Mouse (Mus musculus) adipocyte (in vitro differentiated cells): ENCODE measurements around the gene Loxl4.
A peak's percentile ranks its signal among the peaks of the same experiment; 100 is the strongest.

Experiments
- DNase-seq: peaks from one replicate; pipeline ENCODE4 v3.0.0-alpha.2; 2016; ENCODE audit warnings: low spot score

The Loxl4 gene

DNA sequence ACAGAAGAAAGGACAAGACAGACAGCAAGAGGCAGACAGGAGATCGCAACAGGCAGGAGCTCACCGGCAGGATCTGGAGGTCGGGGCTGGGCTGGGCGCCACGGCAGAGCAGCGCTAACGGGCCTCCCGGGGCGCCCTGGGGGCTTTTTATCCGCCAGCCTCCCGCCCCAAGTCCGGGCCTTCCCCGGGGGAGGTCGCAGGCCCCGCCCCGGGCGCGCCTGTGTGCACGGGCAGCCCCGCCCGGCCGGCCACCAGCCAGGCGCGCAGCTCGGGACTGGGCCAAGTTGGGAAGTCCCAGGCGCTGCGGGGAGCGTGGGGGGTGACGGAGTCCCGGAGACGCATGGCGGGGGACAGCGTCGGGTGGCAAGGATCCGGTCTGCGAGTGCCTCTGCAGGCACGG, at the start of gene Loxl4:
Gene Loxl4 (minus strand): TSS at position 160 of the 400 bp plus-strand sequence.
- DNase-seq, result no peak

DNA sequence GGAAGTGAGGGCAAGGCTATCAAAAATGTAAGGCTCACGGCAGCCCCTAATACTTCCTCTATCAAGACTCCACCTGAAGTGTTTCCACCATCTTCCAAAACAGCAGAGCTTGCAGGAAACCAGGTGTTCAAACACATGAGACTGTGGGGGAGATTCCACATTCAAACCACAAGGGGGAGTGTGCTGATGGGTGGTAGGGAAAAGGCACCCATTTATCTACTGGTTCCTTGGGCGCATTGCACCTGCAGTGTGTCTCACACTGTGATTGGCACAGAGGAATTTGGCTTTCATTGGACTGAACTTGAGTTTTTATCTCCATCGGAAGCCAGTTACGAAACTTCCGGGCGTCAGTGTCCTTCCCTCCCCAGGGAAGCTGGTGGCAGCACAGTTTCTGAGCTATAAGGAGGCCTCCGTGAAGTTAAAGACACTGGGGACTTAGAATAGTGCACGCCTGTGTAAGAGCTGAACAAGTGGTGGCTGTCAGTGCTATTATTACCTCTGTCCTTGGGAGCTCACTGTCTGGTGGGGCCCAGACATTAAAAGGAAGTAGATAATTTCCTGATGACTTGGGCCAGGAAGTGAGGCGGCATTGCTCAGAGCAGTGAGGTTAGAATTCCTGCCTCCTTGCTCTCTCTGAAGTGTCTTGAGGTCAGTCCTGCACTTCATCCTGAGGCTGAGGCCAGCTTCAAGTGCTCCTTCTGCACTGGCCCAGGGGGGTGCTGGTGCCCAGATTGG, 49.0 kb upstream of the Loxl4 start:
- DNase-seq, result no peak

DNA sequence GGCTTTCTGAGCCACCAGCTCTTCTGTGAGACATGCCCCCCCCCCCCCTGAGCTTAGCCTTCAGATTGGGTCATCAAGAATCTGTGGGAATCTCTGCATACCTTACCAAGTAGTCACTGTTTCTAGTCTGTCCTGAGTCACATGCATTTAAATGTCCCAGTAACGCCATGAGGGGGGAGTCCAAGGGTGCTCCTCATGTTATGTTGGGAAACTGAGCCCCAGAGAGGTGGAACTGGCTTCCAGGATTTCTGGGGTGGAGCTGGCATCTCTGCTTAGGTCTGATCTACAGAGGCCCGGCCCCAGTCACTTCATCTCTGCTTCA, 47.6 kb upstream of the Loxl4 start:
- DNase-seq, result no peak

DNA sequence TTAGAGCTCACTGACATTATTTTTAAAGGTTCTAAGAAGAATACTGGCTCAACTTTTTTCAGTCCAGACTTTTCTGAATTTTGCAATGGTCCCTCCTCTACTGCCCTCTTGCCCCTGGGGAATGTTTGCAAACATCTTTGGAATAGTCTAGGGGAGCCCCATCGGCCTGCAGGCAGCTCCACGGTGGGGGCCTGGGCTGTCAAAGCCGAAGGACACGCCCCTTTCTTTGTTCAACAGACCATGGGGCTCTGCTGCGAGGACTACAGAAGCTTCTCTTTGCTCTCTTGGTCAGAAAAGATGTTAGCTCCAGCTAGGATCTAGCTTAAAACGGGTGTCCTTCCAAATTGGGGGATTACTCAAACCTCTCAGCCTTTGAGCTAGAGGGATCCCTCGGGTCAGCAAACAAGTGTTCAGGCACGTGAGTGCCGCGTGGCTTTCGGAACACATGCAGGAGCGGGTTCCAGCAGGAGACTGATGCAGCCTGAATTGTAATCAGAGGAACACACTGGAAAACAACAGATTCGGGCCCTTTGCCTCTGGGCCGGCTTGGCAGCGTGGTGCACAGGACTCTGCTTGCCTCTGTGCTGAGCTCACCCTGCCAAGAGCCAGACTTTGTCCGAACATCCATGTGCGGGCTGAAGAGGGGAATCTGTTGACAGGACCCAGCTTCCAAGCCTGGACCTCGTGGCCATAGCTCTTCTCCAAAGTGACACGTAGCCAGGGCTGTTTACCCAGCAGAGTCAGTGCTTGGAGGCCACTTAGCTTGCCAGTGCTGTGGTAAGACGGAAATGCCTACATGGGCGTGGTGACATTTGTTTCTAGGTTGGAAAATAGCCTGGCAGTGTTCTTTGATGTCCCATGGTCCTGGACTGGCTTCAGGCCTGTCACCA, 47.0 kb upstream of the Loxl4 start:
- peak; percentile 33 for DNase-seq

DNA sequence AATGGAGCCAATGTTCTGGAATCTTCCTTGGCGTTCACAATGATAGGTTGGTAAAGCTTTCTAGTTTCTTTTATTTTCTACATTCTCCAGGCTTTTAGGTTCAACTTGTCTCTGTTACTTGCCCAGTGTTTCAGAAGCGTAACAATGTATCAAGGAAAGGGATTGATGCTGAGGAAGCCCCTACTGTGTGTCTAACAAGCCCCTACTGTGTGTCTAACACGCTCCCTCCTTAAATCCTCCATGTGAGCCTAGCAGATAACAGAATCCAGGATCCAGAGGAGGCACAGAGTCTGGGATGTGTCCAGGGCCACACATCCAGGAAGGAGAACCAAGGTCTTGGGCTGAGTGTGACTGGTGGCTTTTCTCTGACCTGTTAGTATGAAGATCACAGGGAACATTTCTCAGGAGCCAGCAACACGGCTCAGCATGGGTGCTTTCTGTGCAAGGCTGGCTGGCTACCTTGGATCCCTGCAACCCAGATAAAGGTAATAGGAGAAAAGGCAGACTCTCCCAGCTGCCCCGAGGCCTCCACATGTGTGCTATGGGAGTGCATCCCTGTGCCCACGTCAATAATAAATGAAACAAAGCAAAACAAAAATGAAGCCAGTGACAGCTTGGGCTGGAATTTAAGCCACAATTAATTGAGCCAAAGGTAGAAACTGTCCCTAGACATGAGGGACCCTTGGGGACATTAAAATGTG, 46.0 kb upstream of the Loxl4 start:
- no peak for DNase-seq

DNA sequence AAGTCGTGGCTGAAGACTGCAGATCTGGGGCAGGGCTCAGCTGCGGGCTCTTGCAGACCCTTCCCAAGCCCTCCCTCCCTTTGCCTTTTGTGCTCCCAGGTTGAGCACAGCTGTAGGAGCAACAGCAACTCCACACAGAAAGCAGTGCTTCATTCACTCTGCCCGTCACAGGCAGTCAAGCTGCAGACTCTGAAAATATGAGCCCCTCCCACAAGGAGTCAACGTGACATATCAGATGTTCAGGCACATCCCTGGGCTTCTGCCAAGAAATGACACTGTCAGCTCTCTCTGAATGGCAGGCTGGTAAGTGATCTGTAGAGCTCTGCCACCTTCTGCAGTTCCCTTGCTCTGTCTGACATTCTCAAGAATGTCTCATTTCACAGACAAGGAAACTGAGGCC, 45.2 kb upstream of the Loxl4 start:
- no peak for DNase-seq

DNA sequence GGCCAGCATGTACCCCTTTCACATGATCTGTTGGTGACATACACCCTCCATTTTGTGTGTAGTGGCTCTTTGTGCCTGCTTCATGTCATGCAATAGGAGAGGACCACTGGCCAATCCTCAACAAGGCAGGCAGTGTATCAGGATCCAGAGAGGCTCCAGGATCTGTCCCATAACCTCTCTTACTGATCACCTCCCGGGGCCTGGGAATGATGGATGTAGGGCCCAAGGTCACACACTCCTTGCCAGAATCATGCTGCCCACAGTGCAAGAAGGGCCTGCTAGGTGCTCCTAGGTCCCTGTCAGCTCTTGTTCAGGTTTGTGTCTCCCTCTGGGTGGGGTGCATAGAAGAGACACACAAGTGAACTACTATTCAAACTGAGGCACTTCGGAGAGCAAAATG, 44.7 kb upstream of the Loxl4 start:
- DNase-seq, result no peak

DNA sequence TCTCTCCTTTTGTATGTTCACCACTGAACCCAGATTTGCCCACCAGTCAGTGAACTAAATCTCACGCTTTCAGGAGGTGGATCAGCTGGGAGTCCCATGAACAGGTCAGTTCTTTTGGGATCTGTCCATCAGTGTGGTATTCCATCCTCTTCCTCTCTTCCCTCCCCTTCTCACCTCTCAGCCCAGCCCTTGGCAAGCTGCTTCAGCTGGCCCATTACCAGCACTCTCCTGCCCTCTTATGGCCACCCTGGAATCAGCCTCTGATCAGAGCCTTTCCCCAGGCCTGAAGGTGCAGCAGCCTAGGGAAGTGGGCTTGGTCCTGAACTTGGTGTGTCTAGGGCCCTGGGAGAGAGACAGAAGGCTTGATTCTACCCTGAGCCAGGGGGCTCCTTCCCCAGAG, 42.4 kb upstream of the Loxl4 start:
- peak; percentile 77 for DNase-seq

DNA sequence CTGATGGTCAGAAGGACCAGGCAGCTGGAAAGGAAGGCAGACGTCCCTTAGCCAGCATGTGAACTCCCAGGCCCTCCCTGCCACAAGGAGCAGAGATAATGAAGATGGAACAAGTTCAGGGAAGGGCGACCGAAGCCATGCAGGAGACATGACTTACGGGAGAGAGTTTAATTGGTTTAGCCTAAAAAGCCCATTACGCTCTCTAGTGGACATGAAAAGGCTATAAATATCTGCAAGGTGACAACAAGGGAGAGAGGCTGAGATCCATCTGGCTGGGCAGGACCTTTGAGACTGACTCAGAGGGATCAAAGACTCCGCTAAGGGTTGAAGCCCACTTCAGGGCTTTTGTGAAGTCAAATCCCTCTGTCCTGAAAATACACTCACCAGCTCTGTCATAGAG, 40.5 kb upstream of the Loxl4 start:
- DNase-seq, result no peak

DNA sequence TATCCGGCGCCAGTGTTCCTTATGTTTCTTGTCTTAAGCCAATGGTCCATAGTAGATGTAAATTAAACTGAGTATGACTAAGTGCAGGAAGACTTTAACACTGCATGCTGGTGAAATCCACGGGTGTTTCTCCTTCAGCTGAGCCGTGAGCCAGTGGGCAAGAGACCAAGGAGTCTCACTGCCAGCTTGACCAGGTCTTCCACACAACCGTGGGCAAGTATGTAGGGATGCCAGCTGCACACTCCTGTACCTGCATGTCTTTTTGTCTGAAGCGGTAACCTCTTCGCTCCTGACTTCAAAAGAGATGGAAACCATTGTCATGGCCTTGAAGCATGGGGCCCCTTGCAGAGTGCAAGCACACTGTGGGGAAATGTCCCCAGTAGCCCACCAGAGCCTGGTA, 39.8 kb upstream of the Loxl4 start:
- no peak for DNase-seq

DNA sequence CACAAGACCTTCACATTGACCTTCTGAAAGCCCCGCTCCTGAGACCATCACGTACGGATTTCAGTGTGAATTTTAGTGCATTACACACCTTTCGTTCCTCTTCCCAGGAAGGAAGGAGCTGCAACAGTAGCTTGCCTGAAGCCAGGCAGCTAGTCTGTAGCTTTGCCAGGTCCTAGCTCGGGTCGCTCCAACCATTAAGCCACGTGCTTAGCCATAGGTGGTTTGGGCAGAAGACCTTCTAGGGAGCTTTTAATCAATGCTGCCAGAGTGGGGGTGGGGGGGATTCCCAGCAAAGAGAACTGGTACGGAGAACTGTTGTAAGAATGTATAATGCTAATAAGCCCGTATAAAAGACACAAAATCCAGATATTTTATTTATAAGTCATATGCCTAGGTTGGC, 27.6 kb upstream of the Loxl4 start:
- DNase-seq, result no peak

DNA sequence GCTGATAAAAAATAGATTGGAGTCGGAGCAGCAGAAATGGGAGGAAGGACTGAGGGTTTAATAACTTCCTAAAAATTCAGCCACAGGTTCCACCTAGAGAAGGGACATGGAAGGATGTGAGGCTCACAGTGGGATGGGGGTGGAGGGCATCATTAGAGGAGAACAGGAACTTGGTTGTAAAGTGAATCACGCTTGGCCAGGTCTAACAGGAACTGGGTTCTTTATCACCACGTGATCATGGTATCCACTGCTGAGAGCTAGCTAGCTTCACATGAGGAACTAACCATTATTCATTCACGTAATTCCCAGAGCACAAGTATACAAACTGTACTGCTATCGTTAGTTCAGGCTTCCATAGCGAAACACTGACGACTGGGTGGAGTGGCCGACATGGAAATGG, 26.9 kb upstream of the Loxl4 start:
- no peak for DNase-seq

DNA sequence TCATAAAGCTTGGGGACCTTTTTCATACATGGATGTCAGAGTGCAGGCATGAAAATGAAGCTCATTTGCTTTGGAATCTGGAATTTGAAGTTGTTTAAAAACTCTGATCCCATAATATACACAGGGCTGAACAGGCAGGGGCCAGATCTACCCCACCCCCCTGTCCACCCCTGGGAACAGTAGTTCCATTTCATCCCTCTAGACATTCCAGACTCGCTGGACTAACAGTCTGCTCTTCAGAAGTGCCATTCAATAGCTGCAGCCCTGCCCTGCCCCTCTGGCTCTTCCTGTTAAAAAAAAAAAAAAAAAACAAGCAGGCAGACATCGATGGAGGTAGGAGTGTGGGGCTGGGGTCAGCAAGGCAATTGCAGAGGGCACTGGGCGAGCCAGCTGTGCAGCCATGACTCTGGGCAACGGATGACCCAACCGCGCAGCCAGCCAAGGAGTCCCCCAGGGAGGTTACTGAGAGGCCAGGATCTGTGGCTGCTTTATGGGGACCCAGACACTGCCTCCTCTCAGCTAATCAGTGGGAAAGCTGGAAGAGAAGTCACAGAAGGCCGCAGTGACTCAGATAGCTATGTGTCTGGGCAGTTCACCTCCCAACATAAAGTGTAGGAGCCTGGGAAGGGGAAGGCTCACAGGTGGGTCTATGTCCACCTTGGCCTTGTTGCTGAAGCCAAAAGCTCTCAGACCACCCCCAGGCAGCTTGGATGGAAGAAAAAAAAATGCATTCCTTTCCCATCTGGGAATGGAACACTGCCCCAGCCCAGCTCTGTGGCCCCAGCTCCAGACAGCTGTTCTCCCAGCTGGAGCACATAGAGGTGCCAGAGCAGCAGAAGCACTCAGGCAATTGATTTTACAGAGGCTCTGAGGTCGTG, 26.2 kb upstream of the Loxl4 start:
- peak; percentile 14 for DNase-seq

DNA sequence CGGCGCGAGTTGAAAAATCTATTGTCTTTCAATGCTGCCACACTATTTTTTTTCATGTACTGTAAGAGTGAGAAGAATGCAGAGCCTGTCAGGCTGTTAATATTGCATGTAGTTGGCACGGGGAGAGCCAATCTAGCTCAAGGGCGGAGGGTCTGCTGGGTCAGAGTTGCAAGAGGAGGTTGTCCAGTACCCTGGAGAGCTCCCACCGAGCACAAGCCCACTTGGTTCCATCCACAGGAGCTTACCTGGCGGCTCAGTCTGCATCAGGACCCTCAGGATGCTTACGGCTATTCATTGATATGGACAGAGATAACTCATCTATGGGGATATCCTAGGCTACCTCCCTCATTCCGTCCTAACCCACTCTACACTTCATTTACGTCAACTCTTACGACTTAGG, 24.0 kb upstream of the Loxl4 start:
- no peak for DNase-seq

DNA sequence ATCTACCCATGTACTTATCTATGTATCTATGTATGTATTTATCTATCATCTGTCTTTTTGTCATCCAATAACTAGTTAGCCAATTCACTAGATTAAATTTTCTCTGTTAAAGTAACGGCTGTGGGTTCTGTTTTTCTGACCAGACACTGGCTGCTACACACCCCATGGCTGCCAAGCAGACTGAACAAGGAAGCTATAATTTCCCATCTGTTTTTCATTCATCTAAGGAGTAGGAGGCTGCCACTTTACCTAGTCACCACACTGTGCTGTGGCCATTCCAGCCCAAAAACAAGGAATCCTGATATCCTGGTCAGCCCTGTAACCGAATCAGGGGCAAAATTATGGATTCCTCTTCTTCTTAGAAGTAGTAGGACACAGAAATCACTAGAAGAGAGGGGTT, 21.0 kb upstream of the Loxl4 start:
- DNase-seq, result no peak

DNA sequence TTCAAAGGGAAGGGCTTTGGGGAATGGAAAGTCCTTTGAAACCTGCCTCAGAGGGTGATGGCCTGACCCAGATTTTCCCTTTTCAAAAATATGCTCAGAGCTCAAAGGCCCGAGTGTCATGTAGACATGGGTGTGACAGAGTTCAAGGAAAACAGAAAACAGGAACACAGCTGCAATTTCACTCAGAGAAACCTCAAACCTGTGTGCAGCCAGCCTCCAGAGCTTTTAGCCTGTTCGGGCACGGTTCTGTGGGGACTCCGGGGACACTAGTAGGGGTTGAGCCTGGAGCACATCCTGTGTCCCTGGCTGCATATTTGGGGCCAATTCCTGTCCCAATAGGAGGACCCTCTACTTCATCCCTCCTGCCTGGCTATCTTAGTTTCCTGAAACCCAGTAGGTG, 19.7 kb upstream of the Loxl4 start:
- no peak for DNase-seq

DNA sequence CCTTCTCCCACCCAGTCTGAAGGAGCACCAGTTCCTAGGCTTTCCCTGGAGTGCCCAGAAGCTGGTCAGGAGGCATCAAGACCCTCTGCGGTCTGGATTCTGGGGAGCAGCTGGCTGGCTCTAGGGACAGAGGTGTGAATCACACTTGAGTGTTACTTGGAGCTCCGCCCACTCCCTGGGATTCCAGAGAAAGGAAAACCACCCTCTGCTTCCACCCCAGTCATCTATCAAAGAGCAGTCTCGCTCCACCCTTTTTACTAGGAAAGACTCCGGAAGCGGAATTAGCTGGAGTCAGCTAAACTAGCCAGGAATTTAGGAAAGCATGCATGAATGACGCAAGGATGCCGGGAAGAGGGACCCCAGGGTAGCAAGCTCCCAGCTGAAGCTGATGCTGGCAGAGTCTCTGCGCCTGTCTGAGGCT, 18.9 kb upstream of the Loxl4 start:
- DNase-seq, result no peak

DNA sequence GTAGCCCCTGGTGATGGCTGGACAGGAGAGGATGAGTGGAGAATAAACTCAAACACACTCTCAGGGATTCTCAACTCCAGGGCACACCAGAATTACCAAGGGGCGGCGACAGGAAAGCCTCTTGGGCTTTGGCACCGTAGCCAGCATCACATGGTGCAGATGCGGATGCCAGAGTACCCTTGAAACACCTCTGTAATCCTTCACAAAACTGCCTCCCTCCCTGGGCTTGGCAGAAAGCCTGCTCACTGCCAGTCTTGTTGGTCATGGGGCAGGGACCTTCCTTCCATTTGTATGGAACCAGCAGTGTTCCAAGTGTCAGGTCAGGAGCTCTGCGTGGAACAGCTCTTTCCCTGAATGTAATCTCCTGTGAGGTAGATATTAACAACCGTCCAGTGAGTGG, 15.5 kb upstream of the Loxl4 start:
- DNase-seq, result peak; percentile 25

DNA sequence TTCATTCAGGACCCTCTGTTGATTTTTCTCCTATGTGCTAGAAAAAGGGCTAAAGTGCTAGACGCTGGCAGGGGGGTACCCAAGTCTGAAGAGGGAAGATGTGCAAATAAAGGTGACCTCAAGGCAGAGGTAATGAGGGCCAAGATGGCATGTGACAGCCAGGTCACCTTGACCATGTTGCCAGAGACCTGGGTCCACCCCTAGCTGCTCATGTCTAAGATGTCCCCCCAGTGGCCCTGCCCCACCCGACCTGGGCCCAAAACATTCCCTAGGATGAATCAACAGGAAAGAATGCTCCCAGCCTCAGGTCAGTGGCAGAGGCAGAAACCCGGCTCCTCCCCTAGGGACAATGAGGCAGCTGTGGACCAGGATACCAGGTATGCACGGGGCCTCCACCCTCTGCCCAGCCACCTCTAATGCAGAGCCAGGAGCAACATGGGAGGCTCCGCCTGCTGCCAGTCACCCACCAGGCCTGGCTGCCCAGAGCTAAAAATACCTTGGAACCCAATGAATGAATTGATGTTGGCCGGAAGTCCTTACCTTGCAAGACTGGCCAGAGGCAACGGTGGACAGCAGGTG, 1.1 kb upstream of the Loxl4 start:
- DNase-seq, result no peak

DNA sequence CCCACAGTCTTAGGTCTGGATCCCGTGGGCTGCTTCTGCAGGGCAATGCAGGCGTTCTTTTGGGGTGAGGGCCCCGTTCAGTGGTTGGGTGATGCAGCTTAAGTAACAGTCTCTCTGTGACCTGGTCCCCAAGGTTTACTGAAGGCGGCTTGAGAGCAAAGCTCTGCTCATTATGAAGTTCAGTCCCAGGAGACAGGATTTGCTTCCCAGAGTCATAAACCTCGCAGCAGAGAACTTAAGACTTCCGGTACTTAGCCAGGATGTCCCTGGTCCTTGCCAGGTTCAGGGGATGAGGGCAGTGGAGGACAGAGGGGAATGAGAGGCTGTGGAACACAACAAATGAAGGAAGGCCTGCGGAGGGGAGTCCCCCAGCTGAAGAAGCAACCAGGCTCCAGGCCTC, 503 bp upstream of the Loxl4 start:
- DNase-seq, result no peak

DNA sequence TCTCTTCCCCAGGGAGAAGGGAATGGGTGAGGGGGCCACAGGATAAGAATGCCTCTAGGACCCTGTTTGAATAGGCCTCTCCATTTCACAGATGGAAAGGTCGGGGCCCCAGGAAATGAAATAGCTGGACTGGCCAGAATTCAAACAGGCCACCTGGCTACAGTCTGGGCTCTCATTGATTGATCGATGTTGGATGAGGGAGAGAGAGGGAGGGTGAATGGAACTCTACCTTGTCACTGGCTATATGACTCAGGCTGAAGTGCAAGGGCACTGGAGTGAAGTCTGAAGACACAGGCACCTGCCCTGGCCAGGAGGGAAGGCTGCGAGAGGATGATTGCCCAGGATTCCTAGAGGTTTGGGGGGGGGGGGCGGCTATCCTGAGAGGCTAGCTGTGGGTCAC, 867 bp downstream of the Loxl4 start:
- DNase-seq, result no peak

DNA sequence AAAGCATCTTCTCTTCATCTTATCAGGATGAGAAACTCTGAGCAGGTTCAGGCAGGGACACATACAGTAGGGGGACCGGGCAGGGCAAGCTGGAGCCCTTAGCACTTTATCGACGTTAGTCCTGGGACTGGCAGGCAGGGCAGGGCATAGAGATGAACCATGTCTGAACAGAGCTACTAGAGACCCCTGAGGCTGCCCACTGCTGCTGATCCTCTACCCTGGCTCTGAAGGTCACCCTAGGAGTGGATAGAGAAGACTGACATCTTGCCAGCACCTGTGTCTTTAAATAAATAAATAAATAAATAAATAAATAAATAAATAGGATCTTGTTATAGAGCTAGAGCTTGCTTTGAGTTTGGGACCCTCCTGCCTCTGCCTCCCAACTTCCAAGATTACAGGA, 2.9 kb downstream of the Loxl4 start:
- no peak for DNase-seq
